Mouse (Mus musculus): Measurements from ENCODE around the gene Magi1. TPM values are rescaled to one million over a fixed set of nuclear protein-coding genes. Genes with fewer than 3 reads are reported as not detected.

Gene Magi1
- polyA plus RNA-seq (2015; fragmentation: Nextera tagmentation; extraction: Ambion mirVana): 2.0 TPM in 2 replicates

GRCm38 (mm10) chr6:94283318-94284061 is at the start of gene Magi1:
Magi1 (minus strand) TSS chr6:94283917.

Other genes starting within 250 kb of the Magi1 start
- gene Slc25a26, start 216.4 kb upstream of the Magi1 start, polyA plus RNA-seq (2015; fragmentation: Nextera tagmentation; extraction: Ambion mirVana): 9.9 and 10.6 TPM in 2 replicates

Data from skeletal muscle tissue, postnatal 0 days (tissue).